Mouse (Mus musculus) stomach, embryonic 15.5 days (tissue): ENCODE measurements around the gene 1700025G04Rik. TPM values are rescaled to one million over a fixed set of nuclear protein-coding genes. Genes with fewer than 3 reads are reported as not detected.

Experiments
- ATAC-seq: fragments of 200-750 bp; cut with Nextera tagmentation; 2 replicates; pipeline ENCODE4 v1.8.0; 2017; ENCODE audit warnings: low read depth, moderate number of reproducible peaks, moderate TSS enrichment; ENCODE audit not compliant: insufficient read depth, low FRiP score
- H3K27ac ChIP-seq: fragments of 300-500 bp; sonication (generic); 2 replicates; pipeline ENCODE4 v1.5.1; 2015; ENCODE audit warnings: mild to moderate bottlenecking, inconsistent platforms
- H3K27me3 ChIP-seq: fragments of 300-500 bp; sonication (generic); replicated peaks from 2 replicates; pipeline ENCODE4 v1.6.1; 2015; ENCODE audit warnings: inconsistent platforms
- H3K36me3 ChIP-seq: fragments of 300-500 bp; sonication (generic); 2 replicates; pipeline ENCODE4 v1.6.1; 2015; ENCODE audit warnings: inconsistent platforms
- H3K4me1 ChIP-seq: fragments of 300-500 bp; sonication (generic); 2 replicates; pipeline ENCODE4 v1.6.1; 2015; ENCODE audit warnings: inconsistent platforms
- H3K4me2 ChIP-seq: fragments of 300-500 bp; sonication (generic); 2 replicates; pipeline ENCODE4 v1.6.1; 2015; ENCODE audit warnings: mild to moderate bottlenecking, inconsistent platforms
- H3K4me3 ChIP-seq: fragments of 300-500 bp; sonication (generic); replicated peaks from 2 replicates; pipeline ENCODE4 v1.5.1; 2015; ENCODE audit warnings: inconsistent platforms
- H3K9ac ChIP-seq: fragments of 300-500 bp; sonication (generic); 2 replicates; pipeline ENCODE4 v1.6.1; 2015; ENCODE audit warnings: inconsistent platforms
- H3K9me3 ChIP-seq: fragments of 300-500 bp; sonication (generic); 2 replicates; pipeline ENCODE4 v1.6.1; 2016; ENCODE audit warnings: inconsistent platforms
- WGBS: fragments of 180-500 bp; shearing (Covaris S2); methylation state at CpG from one replicate; pipeline ENCODE4 v1.1.7; 2015; 5-methylcytosine and 5-hydroxymethylcytosine counted together
- polyA plus RNA-seq: library from polyadenylated mRNA; unstranded; fragments of >200 nt; fragmentation: Nextera tagmentation; extraction: Ambion mirVana; gene quantifications from 2 replicates; pipeline ENCODE4 v1.2.1, GENCODE M21; 2015

Gene 1700025G04Rik
- polyA plus RNA-seq, 1 experiment from 2014 or later: 35.2 TPM

- H3K9me3 ChIP-seq: no peaks in the 10 kb centered on the region
- H3K9ac ChIP-seq: no peak overlapping the region
- H3K36me3 ChIP-seq: no peaks in the 10 kb centered on the region
- no peak overlapping the region for H3K27ac ChIP-seq
- no peak overlapping the region for H3K4me3 ChIP-seq
- 90% methylated on average over 9 of the region's 9 CpGs for WGBS
- no peaks in the 10 kb centered on the region for H3K4me1 ChIP-seq
- no peak overlapping the region for H3K4me2 ChIP-seq
- no peaks in the 10 kb centered on the region for H3K27me3 ChIP-seq
- ATAC-seq: no peak
Measured at GRCm38 (mm10) chr1:151914494-151914893, 175.4 kb downstream of the 1700025G04Rik start.

DNA sequence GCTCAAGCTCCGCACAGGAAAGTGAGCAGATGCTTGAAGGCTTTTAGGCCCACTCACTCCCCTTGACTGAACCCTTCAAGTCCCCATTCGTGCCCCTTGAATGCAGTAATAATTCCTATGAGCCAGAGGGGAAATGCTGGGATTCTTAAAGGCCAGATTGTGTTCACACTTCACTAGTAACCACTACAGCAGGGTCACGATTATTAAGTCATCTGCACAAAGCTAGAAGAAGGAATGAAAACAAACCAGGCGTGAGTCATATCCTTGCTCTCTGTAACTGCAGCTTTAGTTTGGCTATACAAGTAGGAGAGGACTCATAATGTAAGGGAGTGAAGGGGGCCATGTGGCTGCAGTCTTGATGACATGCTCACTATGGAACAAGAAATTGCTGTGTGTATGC lies 182.9 kb downstream of the 1700025G04Rik start:
- Histone ChIP-seq H3K36me3 (no peaks in the 10 kb centered on the region), H3K4me1 (no peaks in the 10 kb centered on the region), H3K4me3 (no peak overlapping the region), H3K27ac (no peak overlapping the region), H3K27me3 (no peaks in the 10 kb centered on the region), H3K9ac (no peak overlapping the region), H3K9me3 (no peaks in the 10 kb centered on the region), H3K4me2 (no peak overlapping the region)
- WGBS: 65% methylated on average over 4 of the region's 4 CpGs
- no peak for ATAC-seq

DNA sequence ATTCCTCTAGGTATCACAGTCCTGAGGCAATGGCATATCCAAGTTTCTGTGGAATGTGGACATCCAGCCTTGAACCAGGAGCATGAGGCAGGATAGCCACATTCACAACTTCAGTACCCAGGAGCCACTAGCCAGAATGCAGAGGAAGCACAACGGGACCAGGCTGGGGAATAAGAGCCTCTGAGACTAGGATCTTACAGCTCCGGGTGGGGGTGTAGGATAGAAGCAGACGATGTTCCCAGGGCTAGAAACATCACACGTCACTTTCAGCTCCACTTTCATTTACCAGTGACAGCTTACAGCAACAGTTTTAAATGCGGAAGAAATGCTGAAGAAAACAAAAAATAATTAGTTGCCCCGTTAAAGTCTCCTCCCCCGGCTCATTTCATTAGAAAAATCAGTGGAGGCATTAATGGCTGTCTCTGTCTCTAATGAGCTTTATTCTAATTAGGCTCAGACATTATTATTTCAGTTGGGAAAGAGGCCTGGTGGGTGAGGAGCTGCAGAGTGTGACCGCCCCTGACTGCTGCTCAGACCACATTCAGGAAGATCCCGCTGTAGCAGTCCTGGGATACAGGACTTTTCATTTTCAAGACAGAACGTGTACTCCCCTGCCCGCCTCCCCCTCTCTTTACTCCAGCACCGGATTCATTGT lies 189.1 kb downstream of the 1700025G04Rik start:
- Histone ChIP-seq H3K4me3 (no peak overlapping the region), H3K4me1 (no peaks in the 10 kb centered on the region)

DNA sequence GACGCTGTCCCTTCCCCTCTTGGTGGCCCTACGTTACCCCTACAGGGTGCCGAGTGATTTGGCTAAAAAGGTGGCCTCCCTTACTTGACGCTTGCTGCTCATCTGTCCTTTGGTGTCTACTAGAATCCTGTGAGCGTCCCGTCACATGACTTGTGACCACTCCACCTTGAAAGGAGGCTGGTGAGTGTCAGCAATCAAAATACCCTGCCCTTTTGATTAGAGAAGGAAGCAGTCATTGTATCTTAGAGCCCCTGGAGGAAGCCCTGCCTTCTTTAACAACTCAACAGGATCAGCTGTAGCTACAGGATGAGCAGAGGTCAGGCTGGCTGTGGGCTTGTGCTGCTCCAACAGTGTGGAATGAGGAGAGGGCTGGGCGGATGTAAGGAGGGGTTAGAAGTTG lies 190.0 kb downstream of the 1700025G04Rik start:
- no peak overlapping the region for H3K27ac ChIP-seq
- no peak overlapping the region for H3K9ac ChIP-seq
- no peak overlapping the region for H3K4me2 ChIP-seq
- H3K4me3 ChIP-seq: no peak overlapping the region
- H3K4me1 ChIP-seq: no peaks in the 10 kb centered on the region
- H3K36me3 ChIP-seq: no peaks in the 10 kb centered on the region
- WGBS: 82% methylated on average over 7 of the region's 7 CpGs
- H3K27me3 ChIP-seq: no peaks in the 10 kb centered on the region
- ATAC-seq: no peak
- no peaks in the 10 kb centered on the region for H3K9me3 ChIP-seq

More for the DNA sequence above, 189.1 kb downstream of the 1700025G04Rik start:
- Histone ChIP-seq H3K27ac (no peak overlapping the region), H3K27me3 (no peaks in the 10 kb centered on the region), H3K4me2 (no peak overlapping the region), H3K9ac (no peak overlapping the region), H3K9me3 (no peaks in the 10 kb centered on the region), H3K36me3 (no peaks in the 10 kb centered on the region)
- WGBS: 75% methylated on average over 12 of the region's 12 CpGs
- ATAC-seq: no peak

GRCm38 (mm10) chr1:151895406-151895805 lies 194.5 kb downstream of the 1700025G04Rik start:
- Histone ChIP-seq H3K27ac (no peak overlapping the region), H3K9ac (no peak overlapping the region), H3K4me3 (no peak overlapping the region), H3K9me3 (no peaks in the 10 kb centered on the region), H3K4me2 (no peak overlapping the region), H3K27me3 (no peaks in the 10 kb centered on the region), H3K36me3 (no peaks in the 10 kb centered on the region), H3K4me1 (peaks cover 8% of the 10 kb centered on the region; the same call in 1 of the 2 replicates)
- WGBS: 50% methylated on average over 4 of the region's 4 CpGs
- ATAC-seq: no peak

DNA sequence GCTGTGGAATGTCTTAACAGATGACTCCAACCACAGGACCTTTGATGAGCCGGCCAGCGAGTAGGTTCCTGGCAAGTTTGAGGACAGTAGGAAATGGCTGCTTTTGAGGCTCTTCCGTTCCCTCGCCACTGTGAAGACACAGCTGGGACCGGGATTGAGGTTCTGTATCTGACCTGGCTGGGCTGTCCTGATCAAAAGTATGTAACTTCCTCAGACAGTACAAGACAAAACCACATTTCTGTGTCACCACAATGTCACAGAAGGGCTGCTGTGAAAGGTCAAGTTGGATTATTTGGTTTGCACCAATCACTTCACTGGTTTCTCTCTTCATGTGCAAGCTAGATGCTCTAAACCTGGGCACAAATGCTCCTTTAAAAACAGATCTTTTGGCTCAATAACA lies 195.9 kb downstream of the 1700025G04Rik start:
- Histone ChIP-seq H3K36me3 (no peaks in the 10 kb centered on the region), H3K4me1 (peaks cover 8% of the 10 kb centered on the region), H3K9me3 (no peaks in the 10 kb centered on the region), H3K4me2 (no peak overlapping the region), H3K27me3 (no peaks in the 10 kb centered on the region), H3K27ac (no peak overlapping the region), H3K9ac (no peak overlapping the region), H3K4me3 (no peak overlapping the region)
- WGBS: 79% methylated on average over 5 of the region's 5 CpGs
- no peak for ATAC-seq

- no peaks in the 10 kb centered on the region for H3K36me3 ChIP-seq
- H3K27ac ChIP-seq: no peak overlapping the region; the same call in 1 of the 2 replicates
- 75% methylated on average over 5 of the region's 5 CpGs for WGBS
Measured at GRCm38 (mm10) chr1:151892008-151892407, 197.9 kb downstream of the 1700025G04Rik start.

DNA sequence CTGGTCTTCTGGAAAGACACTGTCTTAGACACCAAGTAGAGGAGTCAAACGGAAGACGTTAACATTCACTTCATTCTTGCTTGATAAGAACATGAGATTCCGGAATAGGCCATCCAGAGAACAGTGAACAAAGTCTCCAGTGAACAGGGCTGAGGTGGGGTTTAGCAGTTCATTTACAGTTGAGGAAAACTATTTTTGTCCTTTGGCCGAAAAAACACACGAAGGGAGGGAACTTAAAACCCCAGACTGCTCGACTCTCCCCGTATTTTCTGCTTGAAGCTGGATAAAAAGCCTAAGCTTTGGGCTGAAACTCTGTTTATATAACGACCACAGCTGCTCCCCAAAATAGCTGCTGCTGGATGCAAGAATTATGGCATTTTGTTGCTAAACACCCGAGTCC lies 198.7 kb downstream of the 1700025G04Rik start:
- no peaks in the 10 kb centered on the region for H3K9me3 ChIP-seq

More at GRCm38 (mm10) chr1:151892008-151892407, 197.9 kb downstream of the 1700025G04Rik start:
- Histone ChIP-seq H3K27me3 (no peaks in the 10 kb centered on the region), H3K4me2 (no peak overlapping the region), H3K4me1 (peaks cover 8% of the 10 kb centered on the region), H3K4me3 (no peak overlapping the region), H3K9me3 (no peaks in the 10 kb centered on the region), H3K9ac (no peak overlapping the region)
- no peak for ATAC-seq

DNA sequence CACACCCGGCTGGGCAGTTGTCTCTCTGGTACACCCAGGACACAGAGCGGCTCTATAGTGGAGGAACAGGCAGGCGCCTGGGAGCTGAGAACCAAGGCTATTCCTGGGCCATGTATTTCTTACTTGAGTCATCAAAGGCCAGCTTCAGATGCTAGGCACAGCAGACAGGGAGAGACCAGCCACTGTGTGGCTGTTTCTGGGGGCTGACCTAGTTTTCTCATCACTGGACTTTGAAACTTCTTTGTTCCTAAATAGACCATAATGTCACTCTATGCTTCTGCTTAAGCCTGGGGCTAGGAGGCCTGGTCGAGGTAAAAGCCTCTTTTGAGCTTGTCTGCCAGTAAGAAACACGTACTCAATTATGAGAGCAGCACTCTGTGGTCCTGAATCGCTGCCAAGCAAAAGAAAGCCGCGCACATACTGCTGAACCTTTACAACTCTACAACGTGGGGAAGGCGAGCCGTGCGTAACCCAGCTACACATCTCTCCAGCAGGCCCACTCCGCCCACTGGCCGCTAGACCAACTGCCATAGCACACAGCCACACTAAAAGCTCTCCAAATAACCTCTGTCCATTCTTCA lies 199.8 kb downstream of the 1700025G04Rik start:
- no peaks in the 10 kb centered on the region for H3K27me3 ChIP-seq
- H3K4me1 ChIP-seq: peaks cover 8% of the 10 kb centered on the region
- no peaks in the 10 kb centered on the region for H3K36me3 ChIP-seq
- peak overlapping the region; percentile 65; the same call in 1 of the 2 replicates for H3K27ac ChIP-seq
- H3K4me3 ChIP-seq: no peak overlapping the region
- ATAC-seq: peak; percentile 48; the same call in 1 of the 2 replicates
- no peaks in the 10 kb centered on the region for H3K9me3 ChIP-seq
- H3K9ac ChIP-seq: no peak overlapping the region
- H3K4me2 ChIP-seq: no peak overlapping the region
- WGBS: 46% methylated on average over 14 of the region's 14 CpGs

More for the DNA sequence above, 198.7 kb downstream of the 1700025G04Rik start:
- Histone ChIP-seq H3K4me3 (no peak overlapping the region), H3K27ac (peak overlapping the region; percentile 65), H3K27me3 (no peaks in the 10 kb centered on the region), H3K36me3 (no peaks in the 10 kb centered on the region), H3K9ac (no peak overlapping the region), H3K4me1 (peaks cover 8% of the 10 kb centered on the region), H3K4me2 (no peak overlapping the region)
- WGBS: 43% methylated on average over 9 of the region's 9 CpGs
- ATAC-seq: no peak

GRCm38 (mm10) chr1:151887631-151888030 lies 202.3 kb downstream of the 1700025G04Rik start:
- Histone ChIP-seq H3K27ac (no peak overlapping the region), H3K36me3 (no peaks in the 10 kb centered on the region), H3K4me1 (peaks cover 8% of the 10 kb centered on the region), H3K9ac (no peak overlapping the region), H3K9me3 (no peaks in the 10 kb centered on the region), H3K4me3 (no peak overlapping the region), H3K27me3 (no peaks in the 10 kb centered on the region), H3K4me2 (no peak overlapping the region)
- WGBS: 57% methylated on average over 5 of the region's 5 CpGs
- ATAC-seq: no peak

GRCm38 (mm10) chr1:151887126-151887525 lies 202.8 kb downstream of the 1700025G04Rik start:
- Histone ChIP-seq H3K4me2 (no peak overlapping the region), H3K9ac (no peak overlapping the region), H3K9me3 (no peaks in the 10 kb centered on the region), H3K4me1 (peaks cover 8% of the 10 kb centered on the region), H3K27ac (no peak overlapping the region), H3K4me3 (no peak overlapping the region), H3K36me3 (no peaks in the 10 kb centered on the region), H3K27me3 (no peaks in the 10 kb centered on the region)
- 72% methylated on average over 10 of the region's 10 CpGs for WGBS
- no peak for ATAC-seq

DNA sequence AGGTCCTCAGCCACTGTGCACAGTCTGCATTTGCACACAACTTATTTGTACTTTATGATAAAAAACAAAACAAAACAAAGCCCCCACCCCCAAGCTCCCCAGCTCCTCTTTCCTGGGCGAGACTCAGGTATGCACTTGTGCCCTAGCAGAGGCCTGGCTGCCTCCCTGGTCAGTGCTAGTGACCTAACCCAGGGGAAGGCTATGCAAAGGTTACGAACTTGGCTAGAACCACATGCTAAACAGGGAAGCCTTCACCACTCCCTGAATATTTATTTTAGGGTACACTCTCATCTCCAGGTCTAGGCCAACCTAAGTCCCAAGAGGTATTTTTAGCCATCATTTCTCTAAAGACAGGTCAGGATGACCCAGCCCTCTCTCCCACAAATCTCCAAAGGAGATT lies 203.8 kb downstream of the 1700025G04Rik start:
- no peak overlapping the region for H3K27ac ChIP-seq
- no peak overlapping the region for H3K4me2 ChIP-seq
- H3K4me3 ChIP-seq: no peak overlapping the region
- no peaks in the 10 kb centered on the region for H3K36me3 ChIP-seq
- 88% methylated on average over 2 of the region's 2 CpGs for WGBS
- H3K9ac ChIP-seq: no peak overlapping the region
- H3K27me3 ChIP-seq: no peaks in the 10 kb centered on the region
- H3K4me1 ChIP-seq: peaks cover 4% of the 10 kb centered on the region
- ATAC-seq: no peak
- H3K9me3 ChIP-seq: no peaks in the 10 kb centered on the region
